Mouse (Mus musculus) left cerebral cortex, adult 18-20 months (tissue): ENCODE data around the gene Cln6. TPM values are rescaled to one million over a fixed set of nuclear protein-coding genes. Genes with fewer than 3 reads are reported as not detected.
A peak's percentile ranks its signal among the peaks of the same experiment; 100 is the strongest.
"Not testable (repeated sequence)": the region's sequence is repeated elsewhere in the genome, so short reads cannot be mapped to it uniquely, and the experiment has no call there.

Experiments used
- DNase-seq, 2 experiments: peaks; one replicate each; pipeline ENCODE4 v3.0.0; 2021 to 2022; ENCODE audit warnings: low spot score in 2 of 2, mixed read lengths in 1 of 2
- total RNA-seq, 2 experiments: library from RNA; stranded (reverse); gene quantifications; 2 replicates each; pipeline ENCODE4 v1.2.3; 2021

Gene Cln6
- total RNA-seq, 2 experiments from 2014 or later = 10.8 to 14.6 TPM

- DNase-seq = peak in 1 of 2 experiments; percentile 35
Measured at GRCm38 (mm10) chr9:62827939-62828652, 10.5 kb upstream of the Cln6 start.

GRCm38 (mm10) chr9:62828662-62829086 lies 9.9 kb upstream of the Cln6 start:
- peak; percentile 91 to 95 for DNase-seq

- no peak for DNase-seq
Measured at GRCm38 (mm10) chr9:62829877-62830276, 8.7 kb upstream of the Cln6 start.

GRCm38 (mm10) chr9:62834906-62835305 lies 3.7 kb upstream of the Cln6 start:
- no peak for DNase-seq

GRCm38 (mm10) chr9:62835705-62836446 lies 2.7 kb upstream of the Cln6 start:
- no peak for DNase-seq

GRCm38 (mm10) chr9:62837611-62838010 lies 974 bp upstream of the Cln6 start:
- no peak for DNase-seq

- no peak for DNase-seq
Measured at GRCm38 (mm10) chr9:62838146-62838505, 459 bp upstream of the Cln6 start.

- DNase-seq = no peak
Measured at GRCm38 (mm10) chr9:62839172-62839770, 686 bp downstream of the Cln6 start.

- no peak for DNase-seq
Measured at GRCm38 (mm10) chr9:62843356-62844024, 4.9 kb downstream of the Cln6 start.

- no peak for DNase-seq
Measured at GRCm38 (mm10) chr9:62844461-62844860, 5.9 kb downstream of the Cln6 start.

GRCm38 (mm10) chr9:62847694-62848093 lies 9.1 kb downstream of the Cln6 start:
- peak; percentile 85 to 92 for DNase-seq

GRCm38 (mm10) chr9:62848641-62849040 lies 10.1 kb downstream of the Cln6 start:
- no peak for DNase-seq

GRCm38 (mm10) chr9:62851571-62851970 lies 13.0 kb downstream of the Cln6 start:
- DNase-seq = no peak

GRCm38 (mm10) chr9:62854483-62854882 lies 15.9 kb downstream of the Cln6 start:
- DNase-seq = no peak

GRCm38 (mm10) chr9:62857216-62857615 lies 18.6 kb downstream of the Cln6 start:
- no peak for DNase-seq

GRCm38 (mm10) chr9:62857719-62858261 lies 19.2 kb downstream of the Cln6 start, which contains the start of gene Calml4:
Gene Calml4 (plus strand): TSS chr9:62858080.
- no peak for DNase-seq

GRCm38 (mm10) chr9:62858266-62859019 lies 19.9 kb downstream of the Cln6 start:
- no peak for DNase-seq

- DNase-seq = not testable (repeated sequence)
Measured at GRCm38 (mm10) chr9:62860102-62860501, 21.5 kb downstream of the Cln6 start.

GRCm38 (mm10) chr9:62860866-62861265 lies 22.3 kb downstream of the Cln6 start:
- DNase-seq = no peak

- DNase-seq = not testable (repeated sequence)
Measured at GRCm38 (mm10) chr9:62869236-62869635, 30.7 kb downstream of the Cln6 start.
